Mouse (Mus musculus) frontal cortex, postnatal 36 days (tissue): ENCODE measurements around the gene Rgp1.

Experiments used
- DNase-seq, 2 experiments: peaks; one replicate each; pipeline ENCODE4 v3.0.0; 2022; ENCODE audit warnings: low spot score in 2 of 2

Gene Rgp1

DNA sequence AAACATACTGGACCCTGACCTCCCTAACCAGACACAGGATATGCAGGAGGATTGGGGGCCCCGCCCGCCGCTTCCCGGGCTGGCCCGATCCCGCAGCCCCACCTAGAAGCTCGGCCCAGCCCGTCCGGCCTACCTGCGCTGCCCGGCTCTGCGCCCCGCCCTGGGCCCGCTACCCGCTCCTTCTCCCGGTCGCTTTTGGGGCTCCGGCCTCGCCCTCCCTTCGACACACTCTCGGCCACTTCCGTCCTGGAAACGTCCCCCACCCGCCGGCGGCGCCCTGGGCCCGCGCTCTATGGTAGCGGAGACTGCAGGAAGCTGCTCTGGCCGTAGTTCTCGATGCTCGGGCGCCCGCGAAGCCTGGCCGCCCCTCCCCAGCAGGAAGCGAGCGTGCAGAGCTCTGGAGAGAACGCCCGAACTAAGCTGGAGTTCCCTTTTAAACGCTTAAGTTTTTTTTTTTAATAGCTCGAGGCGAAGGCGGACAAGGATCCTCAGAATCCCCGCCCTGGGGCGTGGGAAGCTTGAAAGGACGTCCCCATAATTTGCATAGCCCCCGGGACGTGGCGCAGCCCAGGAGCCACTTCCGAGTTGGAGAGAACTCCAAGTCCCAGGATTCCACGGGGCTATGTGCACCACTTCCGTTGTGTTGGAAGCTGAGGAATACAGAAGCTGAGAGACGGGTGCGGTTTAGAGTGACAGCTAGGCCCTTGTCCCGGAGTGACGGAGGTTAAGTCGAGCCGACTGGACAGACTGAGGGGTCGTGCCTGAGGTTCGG lies 16.3 kb upstream of the Rgp1 start, which contains the start of the genes Creb3 and Tln1:
Gene Creb3 (plus strand): TSS at position 336 of the 772 bp plus-strand sequence.
Gene Tln1 (minus strand): TSS at position 695 of the 772 bp plus-strand sequence.
- DNase-seq, result peak; percentile 95 to 98

DNA sequence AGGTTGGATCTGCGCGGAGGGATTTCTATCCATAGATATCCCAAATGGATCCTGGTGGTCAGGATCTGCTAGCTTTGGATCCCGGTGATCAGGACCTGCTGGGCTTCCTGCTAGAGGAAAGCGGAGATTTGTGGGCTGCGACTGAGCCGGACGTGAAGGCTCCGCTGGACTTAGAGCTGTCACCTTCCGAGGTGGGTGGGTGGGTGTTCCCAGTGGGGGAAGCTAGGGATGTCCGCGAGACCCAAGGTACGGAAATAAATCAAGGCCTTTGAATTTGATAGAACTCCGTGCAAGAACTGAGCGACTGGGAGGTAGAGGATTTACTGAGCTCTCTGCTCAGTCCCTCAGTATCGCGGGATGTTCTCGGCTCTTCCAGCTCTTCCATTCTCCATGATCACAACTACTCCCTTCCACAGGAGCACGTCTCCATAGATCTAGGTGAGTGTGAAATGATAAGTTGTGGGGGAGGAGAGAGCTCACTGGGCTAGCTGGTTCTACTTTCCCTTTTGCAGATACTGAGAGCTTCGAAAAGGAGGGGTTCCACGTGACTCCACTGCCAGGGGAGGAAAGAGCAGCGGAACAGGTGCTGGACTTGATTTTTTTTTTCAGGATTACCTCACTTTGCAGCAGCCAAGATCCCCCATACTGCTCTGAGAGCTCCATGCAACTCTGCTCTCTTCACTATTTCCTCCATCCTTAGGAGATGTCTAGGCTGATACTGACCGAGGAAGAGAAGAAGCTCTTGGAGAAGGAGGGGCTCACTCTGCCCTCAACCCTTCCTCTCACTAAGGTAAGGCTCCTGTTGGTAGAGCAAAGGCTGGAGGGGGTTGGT lies 15.5 kb upstream of the Rgp1 start:
- no peak for DNase-seq

GRCm38 (mm10) chr4:43563601-43563875 lies 15.0 kb upstream of the Rgp1 start:
- no peak for DNase-seq

GRCm38 (mm10) chr4:43564231-43564630 lies 14.3 kb upstream of the Rgp1 start:
- DNase-seq, result no peak

DNA sequence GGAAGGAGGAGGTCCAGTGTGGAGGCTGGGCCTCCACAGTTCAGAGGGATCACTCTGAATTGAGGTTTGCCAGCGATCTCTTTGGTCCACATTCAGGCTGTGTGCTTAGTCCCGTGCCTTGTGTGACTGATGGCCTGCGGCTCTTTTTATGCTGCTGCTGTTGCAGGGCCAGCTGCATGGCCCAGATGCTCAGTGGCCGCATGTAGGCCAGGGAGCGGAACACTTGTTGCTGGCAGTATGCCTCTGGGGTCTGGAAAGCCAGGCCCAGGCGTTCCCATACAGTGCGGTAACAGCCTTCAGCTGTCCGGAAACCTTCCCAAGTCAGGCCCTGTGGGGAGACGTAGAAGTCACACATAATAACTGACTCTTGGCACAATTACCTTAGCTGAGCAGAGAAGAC lies 11.4 kb upstream of the Rgp1 start:
- DNase-seq, result no peak

GRCm38 (mm10) chr4:43571395-43572045 lies 7.0 kb upstream of the Rgp1 start:
- DNase-seq, result no peak

GRCm38 (mm10) chr4:43573561-43573960 lies 5.0 kb upstream of the Rgp1 start:
- DNase-seq, result no peak

- DNase-seq, result no peak
Measured at GRCm38 (mm10) chr4:43575356-43575755, 3.2 kb upstream of the Rgp1 start.

- peak in 1 of 2 experiments; percentile 38 for DNase-seq
Measured at GRCm38 (mm10) chr4:43577237-43577881, 1.2 kb upstream of the Rgp1 start.

GRCm38 (mm10) chr4:43579256-43579655 lies 741 bp downstream of the Rgp1 start:
- DNase-seq, result no peak

GRCm38 (mm10) chr4:43579731-43580130 lies 1.2 kb downstream of the Rgp1 start:
- DNase-seq, result no peak

GRCm38 (mm10) chr4:43580721-43581120 lies 2.2 kb downstream of the Rgp1 start:
- DNase-seq, result no peak

DNA sequence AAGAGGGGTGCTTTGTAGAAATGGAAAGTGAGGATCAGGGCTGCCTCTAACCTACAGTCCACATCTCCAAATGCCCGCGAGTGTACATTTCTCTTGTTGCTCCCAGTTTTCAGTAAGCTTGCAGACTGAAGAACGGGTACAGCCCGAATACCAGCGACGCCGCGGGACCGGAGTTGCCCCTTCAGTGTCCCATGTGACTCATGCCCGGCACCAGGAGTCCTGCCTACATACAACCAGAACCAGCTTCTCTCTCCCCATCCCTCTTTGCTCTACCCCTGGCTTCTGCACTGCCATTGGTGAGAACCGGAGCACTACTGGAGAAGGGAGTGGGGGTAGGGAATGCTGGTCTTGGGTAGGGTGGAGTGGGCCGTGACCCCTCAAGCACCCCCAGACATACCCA lies 2.9 kb downstream of the Rgp1 start:
- DNase-seq, result no peak

DNA sequence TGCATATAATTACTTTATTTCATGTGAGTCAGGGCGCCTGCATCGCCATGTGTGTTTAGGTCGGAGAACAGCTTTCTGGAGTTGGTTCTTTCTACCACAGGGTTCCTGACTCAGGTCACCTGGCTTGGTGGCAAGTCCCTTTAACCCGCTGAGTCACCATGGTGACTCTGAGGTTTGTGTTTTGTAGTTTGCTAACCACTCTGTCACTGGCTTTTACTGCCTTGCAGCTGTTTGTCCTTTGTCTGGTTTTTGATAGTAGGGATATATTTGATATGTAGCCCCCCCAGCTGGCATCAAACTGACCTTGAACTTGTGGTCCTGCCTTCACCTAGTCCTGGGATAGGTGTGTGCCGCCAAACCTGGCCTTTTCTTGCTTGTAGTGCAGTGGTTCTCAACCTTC lies 3.7 kb downstream of the Rgp1 start:
- DNase-seq, result no peak

DNA sequence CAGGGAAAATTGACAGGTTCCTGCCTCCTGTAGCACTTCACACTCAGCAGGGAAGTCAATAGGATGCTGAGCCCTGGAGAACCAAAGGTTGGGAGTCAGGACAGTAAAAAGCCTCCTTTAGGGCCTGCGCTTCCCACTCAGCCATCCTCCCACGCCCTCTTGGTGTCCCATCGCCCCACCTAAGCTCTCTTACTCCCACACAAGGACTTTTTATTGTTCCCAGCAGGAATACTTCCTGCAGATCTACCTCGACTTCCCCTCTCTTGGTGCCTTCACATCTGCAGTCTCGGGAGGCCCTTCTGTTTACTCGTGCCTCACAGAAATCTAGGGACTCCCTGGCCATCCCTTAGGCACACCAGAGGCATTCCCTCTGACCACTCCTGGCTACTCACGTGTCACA lies 4.9 kb downstream of the Rgp1 start:
- no peak for DNase-seq

DNA sequence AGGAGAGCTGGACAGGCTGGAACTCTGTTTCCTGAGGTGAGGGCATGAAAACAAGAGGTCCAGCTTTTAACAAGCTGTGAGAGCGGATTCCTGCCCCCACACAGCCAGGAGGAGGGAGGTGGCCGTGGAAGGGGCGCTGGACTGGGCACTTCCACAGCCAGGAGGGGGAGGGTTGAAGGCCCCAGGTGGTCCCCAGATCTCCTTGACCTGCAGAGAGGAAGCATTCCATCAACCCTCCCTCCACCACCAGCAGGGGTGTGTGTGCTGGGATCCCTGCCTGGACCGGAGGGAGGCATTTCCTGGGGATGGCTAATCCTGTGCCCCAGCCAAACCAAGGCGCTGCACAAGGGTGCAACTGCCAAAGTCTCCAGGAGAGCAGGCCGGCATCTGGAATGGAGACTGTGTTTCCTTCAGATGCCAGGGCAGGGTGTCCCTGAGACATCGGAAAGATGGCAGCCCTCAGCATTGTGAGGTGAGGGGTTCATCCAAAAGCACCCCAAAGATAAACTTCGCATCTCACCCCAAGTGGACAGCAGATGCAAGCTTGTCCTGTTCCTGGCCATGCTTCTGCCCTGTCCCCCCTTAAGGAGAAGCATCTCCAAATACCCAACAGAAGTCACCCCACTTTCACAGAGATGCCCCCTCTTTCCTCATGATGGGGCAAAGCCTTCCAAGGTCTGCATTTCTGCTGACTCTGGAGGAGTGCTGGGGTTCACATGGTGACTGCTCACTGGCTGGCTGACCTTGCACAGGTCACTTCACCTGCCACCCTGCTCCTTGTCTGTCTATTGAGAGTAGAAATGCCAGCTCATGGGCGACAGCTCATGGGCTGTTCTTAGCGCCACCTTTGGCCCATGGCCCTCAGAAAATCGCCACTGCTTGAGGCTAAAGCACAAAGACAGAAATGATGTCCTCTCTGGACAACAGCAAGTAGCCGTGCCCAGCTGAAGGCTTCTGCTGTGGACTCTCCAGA lies 6.2 kb downstream of the Rgp1 start, which contains the start of gene Msmp:
Gene Msmp (minus strand): TSS at position 51 of the 973 bp plus-strand sequence.
- no peak for DNase-seq

DNA sequence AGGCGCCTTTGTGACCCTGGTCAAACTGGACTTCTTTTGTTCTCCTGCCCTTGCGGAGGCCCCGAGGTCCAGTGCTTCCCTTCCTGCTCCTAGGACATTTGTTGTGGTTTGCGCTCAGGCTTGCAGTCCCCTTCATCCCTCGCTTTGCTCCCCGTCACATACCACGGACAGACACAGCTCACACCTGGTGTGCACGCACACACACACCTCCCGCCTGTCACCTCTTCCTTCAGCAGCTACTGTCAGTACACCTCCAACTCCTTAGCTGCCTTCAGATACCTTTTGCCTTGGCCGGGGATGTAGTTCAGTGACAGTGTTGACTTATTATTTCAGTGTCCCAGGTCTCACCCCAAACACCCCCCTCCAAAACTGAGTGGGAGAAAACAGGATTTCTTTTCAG lies 7.2 kb downstream of the Rgp1 start:
- no peak for DNase-seq

DNA sequence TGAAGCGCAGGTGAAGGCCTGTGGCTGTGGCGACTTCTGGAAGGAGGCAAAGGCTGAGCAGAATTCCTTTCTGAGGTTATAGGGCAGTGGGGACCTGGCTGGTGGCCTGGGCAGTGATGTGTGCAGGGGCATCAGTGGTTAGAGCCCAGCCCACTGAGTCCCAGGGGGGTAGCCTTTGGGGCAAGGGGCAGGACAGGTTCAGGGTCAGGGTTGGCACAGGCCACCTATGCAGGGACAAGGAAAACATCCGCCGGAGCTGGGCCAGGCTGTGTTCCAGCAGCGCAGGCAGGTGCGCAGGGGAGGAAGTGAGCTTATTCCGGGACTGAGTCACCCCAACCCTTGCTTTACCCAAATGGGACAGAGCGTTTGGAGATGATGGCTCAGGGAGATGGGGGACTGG lies 7.9 kb downstream of the Rgp1 start:
- no peak for DNase-seq

- DNase-seq, result no peak
Measured at GRCm38 (mm10) chr4:43587681-43588080, 9.2 kb downstream of the Rgp1 start.

- no peak for DNase-seq
Measured at GRCm38 (mm10) chr4:43591543-43591942, 13.0 kb downstream of the Rgp1 start.

- no peak for DNase-seq
Measured at GRCm38 (mm10) chr4:43591961-43592360, 13.4 kb downstream of the Rgp1 start.
